Mouse (Mus musculus) heart, postnatal 4 days (tissue): ENCODE results near the gene Olfr127. TPM values are rescaled to one million over a fixed set of nuclear protein-coding genes. Genes with fewer than 3 reads are reported as not detected.
"Not testable (repeated sequence)": the region's sequence is repeated elsewhere in the genome, so short reads cannot be mapped to it uniquely, and the experiment has no call there.

Experiments used
- DNase-seq: peaks from one replicate; pipeline ENCODE4 v3.0.0; 2021
- total RNA-seq, 2 experiments: library from RNA; stranded (reverse); gene quantifications; 2 replicates each; pipeline ENCODE4 v1.2.3; 2021

Olfr127 gene
- not detected for total RNA-seq

DNA sequence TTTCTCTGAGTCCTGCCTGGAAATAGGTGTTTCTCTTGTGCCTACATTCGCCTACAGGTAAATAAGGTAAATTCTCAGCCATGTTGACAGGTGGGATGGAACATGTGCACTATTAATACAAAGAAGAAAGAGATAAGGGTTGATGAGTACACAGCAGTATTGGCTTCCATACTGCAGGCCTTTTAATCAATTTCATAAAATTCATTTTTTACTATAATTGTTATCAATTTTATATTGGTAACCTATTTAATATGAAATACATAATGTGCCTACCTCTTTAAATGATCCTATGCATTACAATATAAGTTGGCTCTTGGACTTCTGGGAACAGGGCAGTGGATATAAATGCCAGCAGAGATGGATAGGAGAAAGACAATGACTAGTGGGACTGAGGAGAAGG is at the start of gene Olfr127:
Olfr127 (plus strand) TSS at position 301 of the 400 bp plus-strand sequence.
- no peak for DNase-seq

DNA sequence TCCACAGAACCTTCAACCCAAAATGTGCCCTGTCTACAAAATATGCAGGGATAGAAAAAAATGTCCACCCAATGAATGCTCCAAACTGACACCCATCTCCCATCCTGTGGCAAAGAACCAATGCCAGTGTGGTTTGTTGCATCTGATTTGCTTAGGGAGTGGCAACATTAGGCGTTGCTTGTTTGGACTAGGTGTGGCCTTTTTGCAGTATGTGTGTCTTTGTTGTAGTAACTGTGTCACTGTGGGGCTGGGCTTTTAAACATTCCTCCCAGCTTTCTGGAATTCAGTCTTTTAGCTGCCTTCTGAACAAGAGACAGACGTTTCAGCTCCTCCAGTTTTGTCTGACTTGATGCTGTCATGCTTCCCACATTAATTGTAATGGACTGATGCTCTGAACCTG is 36.3 kb upstream of the Olfr127 start:
- no peak for DNase-seq

DNA sequence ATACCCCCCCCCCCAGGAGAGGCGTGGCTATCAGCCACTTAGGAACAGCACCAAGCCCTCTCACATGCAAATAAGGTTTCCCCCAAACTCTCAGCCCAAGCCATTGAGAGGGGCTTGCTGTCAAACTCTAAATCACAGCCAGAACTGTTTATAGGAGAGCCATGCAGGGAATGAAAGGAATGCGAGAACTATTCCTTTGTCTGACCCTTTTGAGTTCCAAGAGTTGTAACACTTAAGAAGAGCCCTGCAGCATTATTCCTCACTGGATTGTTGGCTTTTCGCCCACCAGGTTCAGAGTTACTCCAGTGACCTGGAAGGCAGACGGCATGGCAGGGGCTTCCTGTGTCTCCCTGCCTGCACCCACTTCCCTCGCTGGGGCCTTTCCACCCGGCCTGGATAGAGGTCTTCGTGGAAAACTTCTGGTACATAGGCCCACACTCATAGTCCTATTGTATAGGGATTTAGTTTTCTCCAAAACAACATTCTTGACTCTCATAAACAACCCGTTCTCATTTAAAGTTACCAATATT is 30.5 kb upstream of the Olfr127 start:
- no peak for DNase-seq

DNA sequence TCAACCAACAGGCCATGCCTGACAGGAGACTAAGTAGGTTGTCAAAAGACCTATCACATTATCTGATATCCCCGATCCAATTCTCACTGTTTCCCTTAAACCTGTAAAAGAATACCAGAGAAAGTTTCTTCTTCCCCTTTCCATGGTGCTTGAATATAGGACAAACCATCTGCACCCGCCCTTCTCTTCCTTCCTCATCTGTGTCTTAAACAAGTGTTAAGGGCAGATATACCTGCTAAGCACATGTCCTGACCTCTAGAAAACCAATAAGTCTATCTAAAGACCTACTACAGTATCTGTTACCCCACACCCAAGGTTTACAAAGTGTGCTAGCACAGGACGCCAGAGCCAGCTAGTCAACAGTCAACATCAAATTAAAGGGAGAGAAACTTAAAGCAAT is 26.4 kb upstream of the Olfr127 start:
- DNase-seq = no peak

DNA sequence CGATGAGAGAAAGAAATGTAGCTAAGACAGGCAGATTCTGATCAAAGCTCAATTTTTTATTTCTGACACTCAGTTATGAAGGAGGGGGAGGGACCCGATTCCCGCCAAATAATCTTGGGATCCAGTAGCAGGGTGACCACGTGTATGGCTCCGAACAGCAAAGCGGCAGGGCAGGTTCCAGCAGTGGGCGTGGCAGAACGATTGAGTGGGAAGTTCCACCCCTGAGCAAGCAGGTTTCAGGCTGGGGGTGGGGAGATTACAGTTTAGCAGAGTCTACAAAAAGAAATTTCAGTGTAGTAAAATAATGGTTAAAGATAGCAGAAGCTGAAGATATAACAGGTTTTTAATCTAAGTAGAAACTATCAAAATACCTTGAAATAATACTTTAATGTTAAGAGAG is 6.6 kb downstream of the Olfr127 start:
- DNase-seq = not testable (repeated sequence)

DNA sequence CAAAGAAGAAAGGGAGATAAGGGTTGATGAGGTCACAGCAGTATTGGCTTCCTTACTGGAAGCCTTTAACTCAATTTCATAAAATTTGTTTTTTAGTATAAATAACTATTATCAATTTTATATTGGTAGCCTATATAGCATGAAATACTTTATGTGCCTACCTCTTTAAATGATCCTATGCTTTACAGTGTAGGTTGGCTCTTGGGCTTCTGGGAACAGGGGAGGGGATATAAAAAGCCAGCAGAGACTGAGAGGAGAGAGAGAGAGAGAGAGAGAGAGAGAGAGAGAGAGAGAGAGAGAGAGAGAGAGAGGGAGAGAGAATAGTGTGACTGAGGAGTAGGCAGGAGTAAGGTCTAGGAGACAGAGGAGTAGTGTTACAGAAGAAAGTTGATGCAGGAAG is 20.0 kb downstream of the Olfr127 start, which contains the start of gene Olfr128:
Olfr128 (plus strand) TSS at position 301 of the 400 bp plus-strand sequence.
- DNase-seq = no peak

DNA sequence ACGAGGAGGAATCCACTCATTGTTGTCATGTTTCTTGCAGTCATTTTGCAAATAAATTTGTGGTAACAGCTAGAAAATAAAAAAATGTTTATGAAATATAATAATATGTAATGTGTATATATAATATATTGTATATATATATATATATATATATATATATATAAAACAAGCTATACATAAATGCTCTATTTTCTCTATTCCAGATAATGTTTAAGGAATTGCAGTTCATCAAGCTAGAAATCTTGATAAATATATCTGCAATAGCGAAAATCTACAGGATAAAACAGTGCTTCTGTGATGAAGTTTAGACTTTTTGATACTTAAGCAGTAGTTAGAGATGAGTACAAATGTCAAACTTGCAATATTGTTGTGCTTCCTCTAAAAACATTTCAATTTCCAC is 52.7 kb downstream of the Olfr127 start, which contains the start of gene Olfr761:
Olfr761 (minus strand) TSS at position 101 of the 400 bp plus-strand sequence.
- DNase-seq = no peak

Other genes starting within 250 kb of the Olfr127 start
- not detected for gene Olfr117, start 236.7 kb upstream of the Olfr127 start, total RNA-seq
- not detected for gene Olfr118, start 233.4 kb upstream of the Olfr127 start, total RNA-seq
- not detected for gene Olfr119, start 203.9 kb upstream of the Olfr127 start, total RNA-seq
- not detected for gene Olfr120, start 178.6 kb upstream of the Olfr127 start, total RNA-seq
- gene Olfr121, start 151.6 kb upstream of the Olfr127 start, total RNA-seq = not detected
- not detected for gene Olfr122, start 131.8 kb upstream of the Olfr127 start, total RNA-seq
- not detected for gene Olfr123, start 106.9 kb upstream of the Olfr127 start, total RNA-seq
- not detected for gene Olfr124, start 100.5 kb upstream of the Olfr127 start, total RNA-seq
- not detected for gene Olfr125, start 67.5 kb upstream of the Olfr127 start, total RNA-seq
- not detected for gene Olfr126, start 53.0 kb upstream of the Olfr127 start, total RNA-seq
- gene Olfr128, start 20.1 kb downstream of the Olfr127 start, total RNA-seq = not detected
- gene Olfr761, start 52.6 kb downstream of the Olfr127 start, total RNA-seq = not detected
- not detected for gene Olfr129, start 159.6 kb downstream of the Olfr127 start, total RNA-seq
- gene Olfr130, start 163.5 kb downstream of the Olfr127 start, total RNA-seq = not detected
- gene Olfr131, start 188.3 kb downstream of the Olfr127 start, total RNA-seq = not detected
- not detected for gene Olfr132, start 234.1 kb downstream of the Olfr127 start, total RNA-seq
- gene Olfr133, start 244.8 kb downstream of the Olfr127 start, total RNA-seq = not detected